Mouse (Mus musculus) olfactory bulb, adult 2 months (tissue): ENCODE results near the gene Pus1.

Experiments used
- CTCF ChIP-seq: fragments of 200-500 bp; IDR thresholded peaks from 2 replicates; pipeline ENCODE4 v1.5.1; 2012; ENCODE audit warnings: low read depth, mild to moderate bottlenecking, low read length, moderate library complexity; ENCODE audit not compliant: insufficient read depth
- POLR2A ChIP-seq: fragments of 200-500 bp; IDR thresholded peaks from 2 replicates; pipeline ENCODE4 v1.6.1; 2012; ENCODE audit warnings: mild to moderate bottlenecking, low read depth, low read length, moderate library complexity; ENCODE audit not compliant: insufficient read depth

GRCm38 (mm10) chr5:110779998-110780760 lies at the start of gene Pus1:
- TF ChIP-seq POLR2A (0 out of 2 replicates have a peak, but pooled peaks have one; percentile 13), CTCF (no peak)
